Mouse (Mus musculus) megakaryocyte, embryonic 14.5 days (primary cell): ENCODE data around the gene Adamtsl3. TPM values are rescaled to one million over a fixed set of nuclear protein-coding genes. Genes with fewer than 3 reads are reported as not detected.

Experiments used
- H3K27me3 ChIP-seq: replicated peaks from 2 replicates; pipeline ENCODE3; 2012; ENCODE audit warnings: inconsistent platforms
- H3K36me3 ChIP-seq: replicated peaks from 2 replicates; pipeline ENCODE3; 2012; ENCODE audit warnings: low read length, inconsistent platforms, mixed read lengths
- H3K4me1 ChIP-seq: 2 replicates; pipeline ENCODE4 v1.6.1; 2012; ENCODE audit warnings: inconsistent platforms
- H3K4me3 ChIP-seq: replicated peaks from 2 replicates; pipeline ENCODE3; 2012; ENCODE audit warnings: moderate library complexity, mild to moderate bottlenecking, inconsistent platforms
- H3K9me3 ChIP-seq: 2 replicates; pipeline ENCODE4 v1.6.1; 2012; ENCODE audit warnings: inconsistent platforms
- FLI1 ChIP-seq: IDR thresholded peaks from 2 replicates; pipeline ENCODE4 v1.6.1; 2012; ENCODE audit warnings: low read length, inconsistent platforms, mixed read lengths
- GATA1 ChIP-seq: IDR thresholded peaks from 3 replicates; pipeline ENCODE4 v1.6.1; 2012; ENCODE audit warnings: mixed read lengths, low read length, inconsistent platforms, borderline replicate concordance
- polyA plus RNA-seq: library from polyadenylated mRNA; stranded (reverse); fragments of >175 nt; gene quantifications from 2 replicates; pipeline ENCODE4 v1.2.3, GENCODE M21; 2012; ENCODE audit warnings: low replicate concordance; ENCODE audit not compliant: insufficient read depth

The Adamtsl3 gene
- polyA plus RNA-seq, 1 experiment: 0.01 TPM

- H3K4me1 ChIP-seq: peaks cover 6% of the 10 kb centered on the region
- TF ChIP-seq GATA1 (no peak), FLI1 (no peak)
- H3K27me3 ChIP-seq: peaks cover 5% of the 10 kb centered on the region
- H3K9me3 ChIP-seq: no peaks in the 10 kb centered on the region
- no peak overlapping the region for H3K4me3 ChIP-seq
- no peaks in the 10 kb centered on the region for H3K36me3 ChIP-seq
Measured at GRCm38 (mm10) chr7:82431572-82431971, 96.1 kb downstream of the Adamtsl3 start.

GRCm38 (mm10) chr7:82433226-82433625, 97.7 kb downstream of the Adamtsl3 start:
- H3K27me3 ChIP-seq: peaks cover 3% of the 10 kb centered on the region
- TF ChIP-seq FLI1 (no peak), GATA1 (no peak)
- H3K4me1 ChIP-seq: peaks cover 6% of the 10 kb centered on the region
- H3K9me3 ChIP-seq: no peaks in the 10 kb centered on the region
- H3K36me3 ChIP-seq: no peaks in the 10 kb centered on the region
- no peak overlapping the region for H3K4me3 ChIP-seq

GRCm38 (mm10) chr7:82458376-82458775, 122.9 kb downstream of the Adamtsl3 start:
- H3K4me3 ChIP-seq: no peak overlapping the region
- H3K9me3 ChIP-seq: no peaks in the 10 kb centered on the region

GRCm38 (mm10) chr7:82462921-82463523, 127.5 kb downstream of the Adamtsl3 start:
- no peaks in the 10 kb centered on the region for H3K9me3 ChIP-seq
- no peaks in the 10 kb centered on the region for H3K4me1 ChIP-seq
- no peak overlapping the region for H3K4me3 ChIP-seq
- TF ChIP-seq FLI1 (no peak), GATA1 (no peak)
- no peaks in the 10 kb centered on the region for H3K27me3 ChIP-seq
- no peaks in the 10 kb centered on the region for H3K36me3 ChIP-seq

More at GRCm38 (mm10) chr7:82458376-82458775, 122.9 kb downstream of the Adamtsl3 start:
- no peaks in the 10 kb centered on the region for H3K4me1 ChIP-seq
- H3K36me3 ChIP-seq: no peaks in the 10 kb centered on the region
- no peak for TF ChIP-seq GATA1
- no peak for TF ChIP-seq FLI1
- no peaks in the 10 kb centered on the region for H3K27me3 ChIP-seq

- Histone ChIP-seq H3K36me3 (no peaks in the 10 kb centered on the region), H3K27me3 (no peaks in the 10 kb centered on the region), H3K9me3 (no peaks in the 10 kb centered on the region), H3K4me3 (no peak overlapping the region), H3K4me1 (no peaks in the 10 kb centered on the region)
- TF ChIP-seq GATA1 (no peak), FLI1 (no peak)
Measured at GRCm38 (mm10) chr7:82464364-82464763, 128.9 kb downstream of the Adamtsl3 start.

GRCm38 (mm10) chr7:82465437-82465836, 129.9 kb downstream of the Adamtsl3 start:
- H3K36me3 ChIP-seq: no peaks in the 10 kb centered on the region
- H3K9me3 ChIP-seq: no peaks in the 10 kb centered on the region
- no peaks in the 10 kb centered on the region for H3K27me3 ChIP-seq
- no peak for TF ChIP-seq GATA1
- no peak for TF ChIP-seq FLI1
- H3K4me3 ChIP-seq: no peak overlapping the region
- no peaks in the 10 kb centered on the region for H3K4me1 ChIP-seq

- no peak for TF ChIP-seq GATA1
- no peak for TF ChIP-seq FLI1
- Histone ChIP-seq H3K4me1 (no peaks in the 10 kb centered on the region), H3K4me3 (no peak overlapping the region), H3K27me3 (no peaks in the 10 kb centered on the region), H3K36me3 (no peaks in the 10 kb centered on the region), H3K9me3 (peaks cover 6% of the 10 kb centered on the region; the same call in 1 of the 2 replicates)
Measured at GRCm38 (mm10) chr7:82476441-82477221, 141.1 kb downstream of the Adamtsl3 start.

- H3K9me3 ChIP-seq: peaks cover 6% of the 10 kb centered on the region; the same call in 1 of the 2 replicates
- H3K4me1 ChIP-seq: no peaks in the 10 kb centered on the region
- H3K27me3 ChIP-seq: no peaks in the 10 kb centered on the region
- TF ChIP-seq FLI1 (no peak), GATA1 (no peak)
- no peak overlapping the region for H3K4me3 ChIP-seq
- no peaks in the 10 kb centered on the region for H3K36me3 ChIP-seq
Measured at GRCm38 (mm10) chr7:82478461-82478860, 143.0 kb downstream of the Adamtsl3 start.

- H3K4me3 ChIP-seq: no peak overlapping the region
- peaks cover 6% of the 10 kb centered on the region; the same call in 1 of the 2 replicates for H3K9me3 ChIP-seq
- no peaks in the 10 kb centered on the region for H3K36me3 ChIP-seq
- no peaks in the 10 kb centered on the region for H3K27me3 ChIP-seq
- TF ChIP-seq FLI1 (no peak), GATA1 (no peak)
- H3K4me1 ChIP-seq: no peaks in the 10 kb centered on the region
Measured at GRCm38 (mm10) chr7:82478861-82479755, 143.6 kb downstream of the Adamtsl3 start.

- Histone ChIP-seq H3K9me3 (no peaks in the 10 kb centered on the region), H3K36me3 (no peaks in the 10 kb centered on the region), H3K4me1 (no peaks in the 10 kb centered on the region), H3K27me3 (no peaks in the 10 kb centered on the region), H3K4me3 (no peak overlapping the region)
- no peak for TF ChIP-seq FLI1
- no peak for TF ChIP-seq GATA1
Measured at GRCm38 (mm10) chr7:82483426-82483825, 147.9 kb downstream of the Adamtsl3 start.
